Mouse (Mus musculus): Measurements from ENCODE around the gene Vmn1r170. TPM values are rescaled to one million over a fixed set of nuclear protein-coding genes. Genes with fewer than 3 reads are reported as not detected.

The Vmn1r170 gene
- not detected in 2 replicates for polyA plus RNA-seq (2012; rRNA removed)

DNA sequence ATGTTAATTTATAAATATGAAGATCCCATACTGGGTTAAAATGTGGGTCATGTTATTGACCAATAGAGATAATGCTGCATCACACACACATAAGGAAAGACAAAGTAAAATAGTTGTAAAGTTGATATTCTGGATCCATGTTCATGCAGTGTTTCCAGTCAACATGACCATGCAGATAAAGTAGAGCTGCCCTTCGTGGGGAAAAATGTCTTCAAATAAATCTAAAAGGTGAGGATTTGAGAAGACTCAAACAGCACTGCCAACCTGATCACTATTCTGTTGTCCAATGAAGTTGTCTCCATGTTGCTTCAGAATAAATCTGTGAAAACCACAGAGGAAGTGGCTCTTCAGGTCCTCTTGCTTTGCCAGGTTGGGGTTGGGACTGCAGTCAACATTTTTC is at the start of gene Vmn1r170:
Gene Vmn1r170, plus strand, starts transcription at position 301 of the 400 bp plus-strand sequence.

GRCm38 (mm10) chr7:23575226-23575625 is 30.7 kb upstream of the Vmn1r170 start, which contains the start of gene Vmn1r169:
Vmn1r169 (plus strand) TSS chr7:23575526.

GRCm38 (mm10) chr7:23630422-23630821 is 24.4 kb downstream of the Vmn1r170 start, which contains the start of gene Vmn1r171:
Vmn1r171 (plus strand) TSS chr7:23630722.

Other genes with a start within 250 kb of the Vmn1r170 start
- gene Nlrp5, start 220.3 kb upstream of the Vmn1r170 start, polyA plus RNA-seq (2012; rRNA removed) = not detected in 2 replicates
- not detected in 2 replicates for gene Vmn1r167, start 99.0 kb upstream of the Vmn1r170 start, polyA plus RNA-seq (2012; rRNA removed)
- gene Vmn1r168, start 66.4 kb upstream of the Vmn1r170 start, polyA plus RNA-seq (2012; rRNA removed) = not detected in 2 replicates
- not detected in 2 replicates for gene Vmn1r169, start 30.6 kb upstream of the Vmn1r170 start, polyA plus RNA-seq (2012; rRNA removed)
- gene Vmn1r171, start 24.5 kb downstream of the Vmn1r170 start, polyA plus RNA-seq (2012; rRNA removed) = not detected in 2 replicates
- not detected in 2 replicates for gene Vmn1r172, start 52.1 kb downstream of the Vmn1r170 start, polyA plus RNA-seq (2012; rRNA removed)
- gene Vmn1r173, start 94.5 kb downstream of the Vmn1r170 start, polyA plus RNA-seq (2012; rRNA removed) = not detected in 2 replicates
- not detected in 2 replicates for gene Vmn1r174, start 146.1 kb downstream of the Vmn1r170 start, polyA plus RNA-seq (2012; rRNA removed)
- not detected in 2 replicates for gene Vmn1r175, start 204.5 kb downstream of the Vmn1r170 start, polyA plus RNA-seq (2012; rRNA removed)
- not detected in 2 replicates for gene Vmn1r176, start 231.2 kb downstream of the Vmn1r170 start, polyA plus RNA-seq (2012; rRNA removed)

All from central nervous system, embryonic 11.5 days (tissue).